Mouse (Mus musculus): ENCODE measurements around the gene Adamts13. TPM values are rescaled to one million over a fixed set of nuclear protein-coding genes. Genes with fewer than 3 reads are reported as not detected.

The Adamts13 gene
- total and polyA plus RNA-seq, 2 experiments from 2014 or later, result not detected

- Histone ChIP-seq H3K4me2 (ENCODE audit: low read depth, low read length) (no peak overlapping the region), H3K36me3 (replicated peaks; ENCODE audit: control insufficient read depth, insufficient read depth, low read length) (no peaks in the 10 kb centered on the region), H3K27me3 (ENCODE audit: control insufficient read depth, insufficient read depth, low read length) (no peaks in the 10 kb centered on the region), H3K4me1 (ENCODE audit: control insufficient read depth, insufficient read depth) (peaks cover 24% of the 10 kb centered on the region), H3K4me3 (ENCODE audit: low read depth, low read length) (no peak overlapping the region), H3K27ac (ENCODE audit: low read depth) (no peak overlapping the region), H3K9ac (replicated peaks; ENCODE audit: low read depth, low read length) (no peak overlapping the region), H3K9me3 (replicated peaks; ENCODE audit: control insufficient read depth, low read length) (no peaks in the 10 kb centered on the region)
- TF ChIP-seq CTCF (IDR thresholded peaks at IDR 0.05; ENCODE audit: low read depth), result no peak
- TF ChIP-seq EP300 (IDR thresholded peaks at IDR 0.05; ENCODE audit: low read depth), result no peak
- ATAC-seq (ENCODE audit: insufficient read depth, low read depth) (no peak), DNase-seq (ENCODE audit: low spot score) (no peak)
- 92% methylated on average over 2 of the region's 2 CpGs for WGBS
Observed at GRCm38 (mm10) chr2:26935286-26935685, 37.9 kb upstream of the Adamts13 start.

DNA sequence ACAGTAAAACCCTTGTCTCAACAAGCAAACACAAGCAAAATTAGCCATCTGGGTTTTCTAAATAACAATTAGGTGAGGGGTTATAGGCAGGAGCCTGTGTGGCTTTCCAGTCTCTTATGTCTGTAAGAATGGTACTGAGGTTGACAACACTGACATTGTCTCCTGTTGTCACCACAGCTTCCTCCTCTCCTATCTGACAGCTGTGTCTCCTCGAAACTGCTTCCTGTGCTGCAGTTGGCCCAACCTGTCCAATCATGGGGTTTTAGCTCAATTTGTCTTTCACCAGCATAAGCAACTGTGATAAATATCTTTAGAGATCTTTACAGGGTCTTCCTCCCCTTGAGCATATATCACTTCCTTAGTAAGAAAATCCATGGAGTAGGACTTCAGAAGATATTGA is 36.8 kb upstream of the Adamts13 start:
- peaks cover 13% of the 10 kb centered on the region for H3K4me1 ChIP-seq (ENCODE audit: control insufficient read depth, insufficient read depth)
- TF ChIP-seq CTCF (IDR thresholded peaks at IDR 0.05; ENCODE audit: low read depth) (no peak), EP300 (IDR thresholded peaks at IDR 0.05; ENCODE audit: low read depth) (no peak)
- no peaks in the 10 kb centered on the region for H3K36me3 ChIP-seq (replicated peaks; ENCODE audit: control insufficient read depth, insufficient read depth, low read length)
- no peak overlapping the region for H3K4me2 ChIP-seq (ENCODE audit: low read depth, low read length)
- H3K9me3 ChIP-seq (replicated peaks; ENCODE audit: control insufficient read depth, low read length), result no peaks in the 10 kb centered on the region
- H3K27me3 ChIP-seq (ENCODE audit: control insufficient read depth, insufficient read depth, low read length), result no peaks in the 10 kb centered on the region
- ATAC-seq (ENCODE audit: insufficient read depth, low read depth) (no peak), DNase-seq (ENCODE audit: low spot score) (no peak)
- H3K27ac ChIP-seq (ENCODE audit: low read depth), result no peak overlapping the region
- H3K4me3 ChIP-seq (ENCODE audit: low read depth, low read length), result no peak overlapping the region
- WGBS, result 30% methylated on average over 1 of the region's 1 CpGs
- H3K9ac ChIP-seq (replicated peaks; ENCODE audit: low read depth, low read length), result no peak overlapping the region

DNA sequence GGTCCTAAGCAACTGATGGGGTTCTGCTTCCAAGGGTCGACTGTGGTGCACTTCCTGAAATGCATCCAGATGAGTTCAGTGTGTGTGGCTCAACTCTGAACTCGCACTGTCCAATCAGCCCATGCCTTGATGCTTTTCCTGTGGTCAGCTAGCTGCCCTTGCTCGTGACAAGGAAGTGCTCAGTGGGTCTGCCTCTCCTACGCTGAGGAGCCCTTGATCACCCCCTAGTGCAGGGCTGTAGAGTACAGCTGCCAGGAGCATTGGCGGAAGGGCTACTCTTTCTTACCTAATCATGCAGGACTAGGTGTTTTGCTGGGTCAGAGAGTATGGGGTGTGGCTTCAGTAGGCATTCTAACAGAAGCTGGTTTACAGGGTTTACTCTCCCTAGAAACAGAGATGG is 31.7 kb upstream of the Adamts13 start:
- Histone ChIP-seq H3K27me3 (ENCODE audit: control insufficient read depth, insufficient read depth, low read length) (no peaks in the 10 kb centered on the region), H3K27ac (ENCODE audit: low read depth) (no peak overlapping the region), H3K4me3 (ENCODE audit: low read depth, low read length) (no peak overlapping the region), H3K9me3 (replicated peaks; ENCODE audit: control insufficient read depth, low read length) (no peaks in the 10 kb centered on the region), H3K4me1 (ENCODE audit: control insufficient read depth, insufficient read depth) (no peaks in the 10 kb centered on the region), H3K36me3 (replicated peaks; ENCODE audit: control insufficient read depth, insufficient read depth, low read length) (no peaks in the 10 kb centered on the region), H3K9ac (replicated peaks; ENCODE audit: low read depth, low read length) (no peak overlapping the region), H3K4me2 (ENCODE audit: low read depth, low read length) (no peak overlapping the region)
- 37% methylated on average over 5 of the region's 5 CpGs for WGBS
- no peak for TF ChIP-seq CTCF (IDR thresholded peaks at IDR 0.05; ENCODE audit: low read depth)
- TF ChIP-seq EP300 (IDR thresholded peaks at IDR 0.05; ENCODE audit: low read depth), result no peak
- no peak for ATAC-seq (ENCODE audit: insufficient read depth, low read depth)
- no peak for DNase-seq (ENCODE audit: low spot score)

DNA sequence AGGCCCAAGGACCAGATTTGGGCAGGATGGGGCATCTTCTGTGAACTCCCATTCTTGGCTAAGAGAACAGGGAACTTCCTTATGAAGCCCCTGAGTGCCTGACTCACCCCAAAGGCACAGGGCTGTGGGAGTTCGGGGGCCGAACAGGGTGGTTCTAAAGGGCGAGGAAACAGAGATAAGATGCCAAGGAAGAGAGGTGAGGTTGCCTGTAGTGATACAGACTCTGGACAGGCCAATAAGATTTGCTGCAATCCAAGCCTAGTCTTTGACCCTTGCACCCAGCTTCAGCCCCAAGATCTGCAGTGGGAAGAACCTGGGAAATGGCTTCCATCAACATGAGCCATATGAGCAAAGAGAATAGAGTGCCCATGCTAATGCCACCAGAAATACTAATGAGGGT is 30.0 kb upstream of the Adamts13 start:
- no peak for ATAC-seq (ENCODE audit: insufficient read depth, low read depth)
- H3K27me3 ChIP-seq (ENCODE audit: control insufficient read depth, insufficient read depth, low read length), result no peaks in the 10 kb centered on the region
- H3K9me3 ChIP-seq (replicated peaks; ENCODE audit: control insufficient read depth, low read length), result no peaks in the 10 kb centered on the region
- no peak overlapping the region for H3K4me2 ChIP-seq (ENCODE audit: low read depth, low read length)
- no peak overlapping the region for H3K9ac ChIP-seq (replicated peaks; ENCODE audit: low read depth, low read length)
- 54% methylated on average over 3 of the region's 3 CpGs for WGBS
- H3K4me1 ChIP-seq (ENCODE audit: control insufficient read depth, insufficient read depth), result no peaks in the 10 kb centered on the region
- no peak for DNase-seq (ENCODE audit: low spot score)
- TF ChIP-seq EP300 (IDR thresholded peaks at IDR 0.05; ENCODE audit: low read depth), result no peak
- no peak for TF ChIP-seq CTCF (IDR thresholded peaks at IDR 0.05; ENCODE audit: low read depth)
- no peak overlapping the region for H3K27ac ChIP-seq (ENCODE audit: low read depth)
- no peaks in the 10 kb centered on the region; the same call in 1 of the 2 replicates for H3K36me3 ChIP-seq (replicated peaks; ENCODE audit: control insufficient read depth, insufficient read depth, low read length)
- H3K4me3 ChIP-seq (ENCODE audit: low read depth, low read length), result no peak overlapping the region

DNA sequence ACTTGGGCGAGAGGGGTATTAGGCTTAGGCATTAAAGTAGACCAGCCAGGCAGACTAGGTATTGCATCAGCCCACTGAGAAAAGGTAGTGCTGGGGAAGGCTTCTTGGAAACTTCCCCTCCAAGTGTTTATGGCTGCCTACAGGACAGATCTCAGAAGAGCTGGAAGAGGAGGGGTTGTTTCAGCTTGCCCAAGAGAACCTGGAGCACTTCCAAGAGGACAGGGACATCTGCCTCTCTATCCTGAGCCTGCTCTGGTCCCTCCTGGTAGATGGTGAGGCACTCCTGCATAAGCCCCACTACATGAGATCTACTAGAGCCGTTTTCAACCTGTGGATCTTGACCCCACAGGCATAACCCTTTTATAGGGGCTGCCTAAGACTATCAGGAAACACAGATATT is 22.8 kb upstream of the Adamts13 start:
- Histone ChIP-seq H3K4me2 (ENCODE audit: low read depth, low read length) (no peak overlapping the region), H3K4me3 (ENCODE audit: low read depth, low read length) (no peak overlapping the region), H3K9me3 (replicated peaks; ENCODE audit: control insufficient read depth, low read length) (no peaks in the 10 kb centered on the region), H3K36me3 (replicated peaks; ENCODE audit: control insufficient read depth, insufficient read depth, low read length) (peaks cover 39% of the 10 kb centered on the region), H3K27me3 (ENCODE audit: control insufficient read depth, insufficient read depth, low read length) (no peaks in the 10 kb centered on the region), H3K4me1 (ENCODE audit: control insufficient read depth, insufficient read depth) (no peaks in the 10 kb centered on the region), H3K27ac (ENCODE audit: low read depth) (no peak overlapping the region), H3K9ac (replicated peaks; ENCODE audit: low read depth, low read length) (no peak overlapping the region)
- WGBS, result 82% methylated on average over 2 of the region's 2 CpGs
- DNase-seq (ENCODE audit: low spot score) (no peak), ATAC-seq (ENCODE audit: insufficient read depth, low read depth) (no peak)
- TF ChIP-seq CTCF (IDR thresholded peaks at IDR 0.05; ENCODE audit: low read depth) (no peak), EP300 (IDR thresholded peaks at IDR 0.05; ENCODE audit: low read depth) (no peak)

- peaks cover 49% of the 10 kb centered on the region for H3K36me3 ChIP-seq (replicated peaks; ENCODE audit: control insufficient read depth, insufficient read depth, low read length)
- no peak overlapping the region for H3K27ac ChIP-seq (ENCODE audit: low read depth)
- no peak overlapping the region for H3K4me2 ChIP-seq (ENCODE audit: low read depth, low read length)
- WGBS, result 86% methylated on average over 8 of the region's 8 CpGs
- H3K9ac ChIP-seq (replicated peaks; ENCODE audit: low read depth, low read length), result no peak overlapping the region
- no peak for DNase-seq (ENCODE audit: low spot score)
- TF ChIP-seq CTCF (IDR thresholded peaks at IDR 0.05; ENCODE audit: low read depth), result no peak
- no peak for TF ChIP-seq EP300 (IDR thresholded peaks at IDR 0.05; ENCODE audit: low read depth)
- no peak overlapping the region for H3K4me3 ChIP-seq (ENCODE audit: low read depth, low read length)
- H3K9me3 ChIP-seq (replicated peaks; ENCODE audit: control insufficient read depth, low read length), result no peaks in the 10 kb centered on the region
- no peaks in the 10 kb centered on the region for H3K27me3 ChIP-seq (ENCODE audit: control insufficient read depth, insufficient read depth, low read length)
- no peaks in the 10 kb centered on the region for H3K4me1 ChIP-seq (ENCODE audit: control insufficient read depth, insufficient read depth)
- ATAC-seq (ENCODE audit: insufficient read depth, low read depth), result no peak
Observed at GRCm38 (mm10) chr2:26951346-26951905, 21.8 kb upstream of the Adamts13 start.

All from heart, postnatal 0 days (tissue).